Mouse (Mus musculus): ENCODE results near the gene Pygo1.

Pygo1 gene

DNA sequence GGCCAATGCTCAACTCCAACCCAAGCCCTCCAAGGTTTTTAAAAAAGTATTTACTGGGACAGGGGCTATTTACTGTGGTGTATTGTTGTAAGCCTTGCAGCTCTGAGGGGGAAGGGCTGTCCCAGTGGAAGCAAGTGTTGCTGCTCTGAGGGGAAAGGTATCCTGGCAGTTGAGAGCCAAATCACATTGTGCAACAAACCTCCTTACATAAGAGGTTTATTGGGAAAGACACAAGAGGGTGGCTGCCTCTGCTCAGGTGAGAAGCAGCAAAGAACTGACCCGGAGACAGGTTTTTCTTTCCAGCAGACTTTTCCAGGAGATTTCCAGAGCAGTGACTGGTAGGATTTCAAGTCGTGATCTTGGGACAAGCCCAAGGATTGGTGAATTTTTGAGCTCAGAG lies 10.9 kb downstream of the Pygo1 start:
- DNase-seq, result peak; percentile 78

DNA sequence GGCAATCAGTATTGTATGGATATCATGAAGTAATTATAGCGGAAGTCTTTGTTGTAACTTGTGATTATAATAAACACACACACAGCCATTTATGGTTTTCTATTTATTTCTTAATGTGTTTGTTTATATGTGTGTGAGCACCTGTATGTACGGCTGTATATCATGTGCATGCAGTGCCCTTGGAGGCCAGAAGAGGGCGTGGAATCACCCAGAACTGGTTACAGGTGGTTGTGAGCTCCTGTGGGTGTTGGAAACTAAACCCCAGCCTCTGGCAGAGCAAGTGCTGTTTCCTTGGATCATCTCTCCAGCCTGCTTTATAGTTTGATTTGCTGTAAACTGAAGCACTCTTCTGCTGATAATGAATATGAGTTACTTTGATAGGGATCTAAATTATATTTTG lies 18.0 kb downstream of the Pygo1 start:
- DNase-seq, result peak; percentile 27

DNA sequence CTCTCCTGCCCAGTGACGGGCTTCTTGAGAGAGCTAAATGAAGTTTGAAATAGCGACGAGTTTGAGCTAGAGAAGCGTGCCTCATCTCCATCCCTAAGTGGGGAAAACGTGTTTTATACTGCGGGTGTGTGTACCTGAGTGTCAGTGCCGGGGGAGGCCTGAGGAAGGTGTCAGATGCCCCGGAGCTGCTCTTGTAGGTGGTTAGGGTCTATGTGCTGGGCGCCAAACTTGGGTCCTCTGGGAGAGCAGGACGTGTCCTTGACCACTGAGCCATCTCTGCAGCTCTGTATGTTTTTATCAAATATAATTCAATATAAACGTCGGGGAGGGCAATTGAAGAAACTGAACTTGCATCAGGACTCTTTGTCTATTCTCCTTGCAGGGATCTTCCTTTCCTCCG lies 18.8 kb downstream of the Pygo1 start:
- DNase-seq, result no peak

DNA sequence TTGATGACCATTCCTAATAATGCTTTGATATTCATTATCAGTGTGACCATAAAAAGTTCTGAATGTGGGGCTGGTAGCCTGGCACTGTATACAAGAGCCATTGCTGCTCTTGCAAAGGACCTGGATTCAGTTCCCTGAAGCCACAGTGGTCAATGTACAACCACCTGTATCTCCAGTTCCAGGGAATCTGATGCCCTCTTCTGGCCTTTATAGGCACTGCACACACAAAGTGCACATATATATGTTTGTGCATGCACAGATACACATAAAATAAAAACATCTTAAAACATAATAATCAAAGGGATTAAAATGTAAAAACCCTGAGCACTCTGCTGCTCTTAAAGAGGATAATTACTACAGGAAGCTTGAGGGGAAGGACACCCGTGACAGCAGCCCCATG lies 21.6 kb downstream of the Pygo1 start:
- DNase-seq, result no peak

DNA sequence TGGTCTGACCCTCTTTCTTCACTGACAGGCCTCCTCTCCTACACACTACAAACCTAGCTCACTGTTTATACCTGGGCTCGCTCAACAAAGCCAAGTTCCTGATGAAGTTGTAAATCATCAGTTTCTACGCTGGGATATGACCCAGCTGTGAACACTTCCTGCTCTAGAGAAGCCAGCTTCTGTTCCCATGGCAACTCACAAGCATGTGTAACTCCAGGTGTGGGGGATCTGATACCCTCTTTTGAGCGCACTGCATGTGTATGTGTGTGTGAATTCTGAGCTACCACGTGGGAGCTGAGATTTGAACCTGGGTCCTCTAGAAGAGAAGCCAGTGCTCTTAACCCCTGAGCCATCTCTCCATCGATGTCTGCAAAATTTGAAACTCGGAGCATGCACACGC lies 24.1 kb downstream of the Pygo1 start:
- DNase-seq, result no peak

DNA sequence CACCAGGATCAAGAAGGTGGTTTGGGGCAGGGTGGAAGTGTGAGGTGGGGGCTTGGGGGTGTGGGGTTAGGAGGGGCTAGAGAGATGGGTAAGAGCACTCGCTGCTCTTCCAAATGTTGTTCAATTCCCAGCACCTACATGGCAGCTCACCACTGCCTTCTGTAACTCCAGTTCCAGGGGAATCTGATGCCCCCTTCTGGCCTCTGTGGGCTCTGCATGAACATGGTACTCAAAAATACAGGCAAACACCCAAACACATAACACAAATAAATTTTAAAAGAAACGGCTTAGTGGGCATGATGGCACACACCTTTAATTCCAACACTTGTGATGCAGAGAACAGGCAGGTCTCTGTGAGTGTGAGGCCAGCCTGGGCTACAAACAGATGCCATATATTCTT lies 29.3 kb downstream of the Pygo1 start:
- peak; percentile 57 for DNase-seq

DNA sequence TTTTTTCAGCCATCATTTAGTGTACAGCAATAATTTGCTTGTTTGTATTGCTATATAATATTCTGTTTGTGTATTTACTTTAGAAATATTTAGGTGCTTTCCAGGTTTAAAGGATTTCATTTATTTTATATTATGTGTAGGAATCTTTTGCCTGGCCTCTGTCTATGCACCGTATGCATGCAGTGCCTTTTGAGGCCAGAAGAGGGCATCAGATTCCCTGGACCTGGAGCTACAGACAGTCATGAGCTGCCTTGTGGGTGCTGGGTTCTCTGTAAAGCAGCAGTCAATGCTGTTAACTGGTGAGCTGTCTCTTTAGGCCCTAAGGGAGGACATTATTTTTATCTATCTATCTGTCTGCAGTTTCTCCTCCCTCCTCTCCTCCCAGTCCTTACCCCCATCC lies 30.1 kb downstream of the Pygo1 start:
- peak; percentile 73 for DNase-seq

DNA sequence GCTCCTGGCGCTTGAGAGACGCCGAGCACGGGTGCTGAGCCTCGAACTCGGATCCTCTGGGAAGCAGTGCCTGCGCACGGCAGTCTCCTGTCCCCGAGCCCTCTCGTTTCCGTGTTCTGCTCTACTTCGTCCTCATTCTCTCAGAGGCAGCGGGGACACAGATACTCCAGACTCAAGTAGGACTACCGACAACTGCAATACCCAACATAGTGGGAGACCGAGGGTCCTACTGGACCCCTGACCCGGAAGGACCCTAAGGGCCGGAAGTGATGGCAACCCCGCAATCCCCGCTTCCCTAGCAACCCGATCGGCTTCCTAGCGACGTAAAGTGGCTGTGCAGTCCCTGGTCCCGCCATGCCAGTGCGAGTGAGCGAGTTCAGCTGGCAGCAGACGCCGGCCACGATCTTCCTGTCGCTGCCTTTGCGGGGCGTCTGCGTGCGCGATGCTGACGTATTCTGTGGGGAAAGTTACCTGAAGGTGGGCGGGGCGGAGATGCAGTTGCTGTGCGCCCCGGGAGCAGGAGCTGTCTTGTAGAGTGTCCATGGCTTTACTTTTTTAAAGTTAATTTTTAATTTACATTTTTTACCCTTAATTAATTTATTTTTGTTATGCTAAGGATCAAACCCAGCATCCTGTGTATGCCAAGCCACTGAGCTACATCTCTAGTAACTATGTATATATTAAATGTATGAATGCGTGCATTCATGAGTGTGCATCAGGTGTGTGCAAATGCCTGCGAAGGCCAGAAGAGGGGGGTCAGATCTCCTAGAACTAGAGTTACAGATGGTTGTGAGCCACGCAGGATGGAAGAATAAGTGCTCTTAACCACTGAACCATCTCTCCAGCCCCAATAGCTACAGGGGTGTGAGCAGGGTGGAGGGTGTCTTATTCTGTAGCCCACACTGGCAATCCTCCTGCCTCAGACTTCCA lies 33.3 kb downstream of the Pygo1 start, which contains the start of the genes Dyx1c1 and Gm44503:
Gene Dyx1c1 (plus strand): TSS at position 265 of the 930 bp plus-strand sequence.
Gene Gm44503 (plus strand): TSS at position 332 of the 930 bp plus-strand sequence.
- peak; percentile 88 for DNase-seq

DNA sequence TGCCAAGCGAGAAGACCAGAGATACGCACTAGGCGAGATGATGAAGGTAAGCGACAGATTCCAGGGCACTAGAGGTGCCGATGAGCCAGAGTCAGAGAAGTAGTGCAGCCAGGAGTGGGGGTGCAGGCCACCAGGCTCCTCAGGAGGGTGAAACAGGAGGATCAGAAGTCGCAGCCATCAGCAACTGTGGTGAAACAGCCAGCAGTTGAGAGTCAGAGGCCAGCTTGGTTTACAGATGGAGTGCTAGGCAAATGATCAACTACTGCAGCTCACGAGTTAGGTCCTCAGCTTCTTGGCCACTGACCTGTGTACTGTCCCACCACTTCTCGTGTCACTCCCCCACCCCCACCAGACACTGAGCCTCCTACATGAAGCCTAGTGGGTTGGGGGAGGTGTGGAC lies 35.9 kb downstream of the Pygo1 start:
- DNase-seq, result no peak

DNA sequence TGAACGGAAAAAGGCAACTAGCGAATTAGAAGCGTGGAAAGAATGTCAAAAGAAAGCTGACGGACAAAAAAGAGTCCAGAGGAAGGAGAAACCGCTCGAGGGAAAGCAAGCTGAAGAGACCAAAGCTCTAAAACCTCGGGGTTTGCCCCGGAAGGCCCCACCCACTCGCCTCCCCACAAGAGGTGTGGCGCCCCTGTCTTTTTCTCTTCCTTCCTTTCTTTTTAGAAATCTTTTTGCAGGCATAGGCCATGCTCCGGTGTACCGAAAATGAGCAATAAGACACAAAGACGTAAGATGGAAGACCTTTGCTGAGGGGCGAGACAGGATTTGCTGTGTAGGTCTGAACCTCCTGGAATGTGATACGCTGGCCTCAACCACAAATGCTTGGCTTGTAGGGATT lies 36.5 kb downstream of the Pygo1 start:
- DNase-seq, result peak; percentile 44

DNA sequence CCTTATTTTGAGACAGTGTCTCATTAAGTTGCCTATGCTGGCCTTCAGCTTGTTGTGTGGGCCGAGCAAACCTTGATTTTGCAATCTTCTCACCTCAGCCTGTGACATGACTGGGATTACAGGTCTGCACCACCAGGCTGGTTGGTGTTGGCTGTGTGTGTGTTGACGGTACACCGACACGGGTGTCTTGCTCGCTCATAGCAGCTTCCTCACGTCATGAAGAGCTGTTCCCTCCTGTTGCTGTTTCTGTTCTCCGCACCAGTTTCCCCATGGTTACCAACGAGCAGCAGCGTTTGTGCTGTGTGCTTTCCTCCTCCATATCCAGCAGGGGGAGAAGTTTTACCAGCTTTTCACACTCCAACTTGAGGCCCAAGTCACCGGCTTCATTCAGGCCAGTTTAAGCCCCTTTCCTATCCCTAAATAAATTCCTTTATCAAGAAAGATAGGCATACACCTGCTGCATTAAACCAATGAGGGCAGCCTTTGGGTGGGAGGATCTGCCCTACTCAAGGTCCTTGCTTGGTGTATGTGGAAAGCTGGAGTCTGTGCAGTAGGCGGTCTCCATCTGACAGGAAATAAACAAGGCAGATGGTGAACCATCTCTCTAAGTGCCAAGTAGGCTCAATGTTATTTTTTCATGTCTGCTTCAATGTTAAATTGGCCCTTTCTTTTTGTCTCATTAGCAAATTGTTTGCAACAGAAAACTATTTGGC lies 43.1 kb downstream of the Pygo1 start:
- DNase-seq, result peak; percentile 74

DNA sequence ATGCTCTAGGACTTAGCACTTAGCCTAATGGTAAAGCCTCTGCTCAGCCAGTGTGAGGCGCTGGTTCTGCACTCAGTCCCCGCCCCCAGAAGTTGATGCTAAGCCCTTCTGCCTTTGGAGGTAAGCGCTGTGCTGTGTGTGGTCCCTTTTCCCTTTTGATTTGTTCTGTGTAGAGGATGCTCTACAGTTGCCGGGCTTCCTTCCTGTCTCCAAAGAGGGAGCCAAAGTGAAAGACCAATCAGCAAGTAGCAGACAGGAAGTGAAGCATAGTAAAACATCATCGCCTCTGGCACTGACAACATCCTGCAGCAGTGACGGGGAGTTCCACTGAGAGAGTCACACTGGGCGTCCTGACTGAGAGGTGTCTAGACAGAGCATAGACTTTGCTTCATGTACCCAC lies 44.4 kb downstream of the Pygo1 start:
- peak; percentile 50 for DNase-seq

DNA sequence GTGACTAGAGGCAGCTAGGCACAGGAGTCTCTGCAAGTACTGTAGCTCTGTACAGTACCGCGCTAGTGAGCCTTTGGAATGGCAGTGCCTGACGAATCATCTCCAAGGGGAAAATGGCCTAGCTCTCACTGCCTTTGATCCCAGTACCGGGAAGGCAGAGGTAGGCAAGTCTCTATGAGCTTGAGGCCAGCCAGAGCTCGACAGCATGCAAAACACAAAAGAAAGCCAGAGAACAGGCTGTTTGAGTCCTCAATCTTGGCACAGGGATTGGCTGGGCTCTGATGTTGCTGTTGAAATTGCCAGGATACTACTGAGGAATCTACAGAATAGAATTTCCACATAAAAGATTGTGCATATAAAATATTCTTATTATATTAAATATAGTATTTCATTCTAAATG lies 47.0 kb downstream of the Pygo1 start:
- no peak for DNase-seq

DNA sequence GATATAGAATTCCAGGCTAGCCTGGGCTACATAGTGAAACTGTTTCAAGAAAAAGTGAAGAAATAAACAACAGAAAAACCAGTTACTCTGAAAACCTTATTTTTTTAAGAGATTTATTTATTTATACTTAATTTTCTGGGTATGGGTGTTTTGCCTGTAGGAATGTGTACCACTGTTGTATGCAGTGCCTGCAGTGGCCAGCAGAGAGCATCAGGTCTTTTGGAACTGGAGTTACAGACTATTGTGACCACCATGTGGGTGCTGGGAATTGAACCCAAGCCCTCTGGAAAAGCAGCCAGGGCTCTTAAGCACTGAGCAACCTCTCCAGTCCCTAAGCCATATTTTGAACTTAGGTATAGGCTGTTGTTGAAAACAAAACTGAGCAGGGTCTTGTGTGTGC lies 47.5 kb downstream of the Pygo1 start:
- no peak for DNase-seq

DNA sequence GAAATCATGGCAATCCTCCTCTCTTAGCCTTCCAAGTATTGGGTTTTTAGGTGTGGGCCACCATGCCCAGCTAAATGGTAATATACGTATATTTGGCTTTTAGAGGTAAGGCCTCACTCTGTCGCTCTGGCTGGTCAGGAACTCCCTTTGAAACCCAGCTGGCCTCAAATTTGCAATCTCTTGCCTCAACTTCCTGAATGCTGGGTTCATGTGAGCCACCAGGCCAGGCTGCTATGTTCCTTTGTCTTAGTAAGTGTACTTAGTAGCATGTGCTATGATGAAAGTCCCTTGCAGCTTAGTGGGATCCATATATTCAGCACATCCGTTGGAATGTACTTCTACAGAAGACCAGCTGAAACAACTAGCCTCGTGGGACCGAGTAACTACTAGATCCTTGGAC lies 49.3 kb downstream of the Pygo1 start:
- peak; percentile 44 for DNase-seq

DNA sequence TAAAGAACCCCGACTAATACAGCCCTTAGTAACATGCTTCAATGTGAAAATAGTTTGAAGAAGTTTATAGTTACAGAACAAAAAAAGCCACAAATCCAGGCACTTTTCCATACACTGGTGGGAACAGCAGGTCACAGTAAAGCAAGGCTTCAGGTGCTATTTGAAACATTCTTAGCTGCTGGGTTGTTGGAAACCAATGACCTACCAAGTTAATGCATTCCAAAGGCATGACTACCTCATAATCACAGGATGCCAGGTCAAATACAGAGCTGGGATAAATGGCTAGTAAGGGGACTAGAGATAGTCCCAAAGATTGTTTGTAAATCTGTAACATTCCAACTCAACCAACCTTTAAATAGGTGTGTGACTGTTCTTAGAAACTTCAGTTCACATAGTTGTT lies 49.8 kb downstream of the Pygo1 start:
- no peak for DNase-seq

DNA sequence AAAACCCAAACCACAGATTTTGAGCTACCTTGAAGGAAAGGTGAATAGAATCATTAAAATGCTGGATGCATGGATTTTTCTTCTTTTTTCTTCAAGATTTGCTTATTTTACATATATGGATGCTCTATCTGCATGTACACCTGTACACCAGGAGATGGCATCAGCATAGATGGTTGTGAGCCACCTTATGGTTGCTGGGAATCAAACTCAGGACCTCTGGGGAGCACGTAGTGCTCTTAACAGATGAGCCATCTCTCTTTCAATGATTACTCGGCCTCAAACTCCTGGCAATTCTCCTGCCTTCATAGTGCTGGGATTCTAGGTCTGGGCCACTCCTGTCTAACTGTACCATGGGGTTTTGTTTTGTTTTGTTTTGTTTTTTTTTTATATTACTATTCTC lies 57.6 kb downstream of the Pygo1 start:
- no peak for DNase-seq

DNA sequence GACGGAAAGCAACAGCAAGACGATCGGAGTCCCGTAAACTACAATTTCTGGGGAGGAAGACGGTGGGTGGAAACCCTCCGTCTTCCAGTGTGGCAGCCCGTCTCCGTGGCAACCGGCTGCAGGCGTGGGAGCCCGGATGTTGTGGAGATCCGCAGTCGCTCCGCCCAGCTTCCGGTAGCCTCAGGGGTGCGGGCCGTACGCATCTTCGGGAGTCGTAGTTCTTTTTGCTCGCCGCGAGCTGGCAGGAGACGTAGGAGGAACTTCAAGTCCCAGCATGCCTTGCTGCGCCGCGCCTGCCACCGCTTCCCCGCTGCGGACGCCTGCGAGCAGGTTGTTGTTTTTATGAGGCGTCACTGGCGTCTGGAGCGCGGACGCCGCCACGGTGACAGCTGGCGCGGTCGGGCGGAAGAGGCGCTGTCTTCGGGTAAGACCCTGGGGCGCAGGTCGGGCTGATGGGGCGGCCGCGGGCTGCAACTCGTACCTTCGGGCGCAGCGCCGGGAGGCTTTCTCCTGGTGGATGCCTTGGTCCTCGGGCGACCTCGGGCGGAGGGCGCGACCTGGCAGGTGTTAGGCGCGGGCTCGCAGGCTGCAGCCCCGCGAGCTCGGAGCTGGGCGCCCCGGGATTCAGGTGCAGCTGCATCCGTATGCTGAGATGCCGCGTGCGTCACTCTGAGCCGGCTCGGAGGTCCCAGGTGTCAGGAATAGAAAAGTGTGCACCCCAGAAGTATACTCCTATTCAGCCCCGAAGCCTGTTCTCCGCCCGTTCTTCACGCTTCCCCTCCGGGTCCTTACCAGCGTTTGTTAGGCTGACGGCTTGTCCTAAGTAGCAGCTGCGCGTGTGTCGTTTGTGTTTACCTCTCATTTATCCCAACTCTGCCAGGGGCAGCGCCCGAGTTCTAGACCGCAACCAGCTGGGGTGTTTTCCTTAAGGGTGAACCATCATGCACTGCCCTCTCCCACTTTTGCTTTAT lies 60.1 kb downstream of the Pygo1 start, which contains the start of the genes Ccpg1os and Ccpg1:
Gene Ccpg1os (minus strand): TSS at position 133 of the 971 bp plus-strand sequence.
Gene Ccpg1 (plus strand): TSS at position 180 of the 971 bp plus-strand sequence.
- DNase-seq, result peak; percentile 98

DNA sequence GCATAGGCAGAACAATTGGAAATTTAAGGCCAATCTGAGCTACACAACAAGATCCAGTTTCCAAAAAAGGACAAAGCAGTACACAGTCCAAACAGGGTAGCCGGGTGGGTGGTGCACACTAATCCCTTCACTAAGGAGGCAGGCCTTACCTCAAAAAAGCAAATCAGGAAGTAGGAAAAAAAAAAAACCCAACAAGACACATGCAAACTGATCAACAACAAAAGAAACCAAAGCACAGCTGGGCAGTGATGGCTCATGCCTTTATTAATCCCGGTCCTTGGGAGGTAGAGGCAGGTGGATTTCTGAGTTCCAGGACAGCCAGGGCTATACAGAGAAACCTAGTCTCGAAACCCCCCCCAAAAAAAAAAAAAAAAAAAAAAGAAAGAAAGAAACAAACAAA lies 62.3 kb downstream of the Pygo1 start:
- DNase-seq, result no peak

DNA sequence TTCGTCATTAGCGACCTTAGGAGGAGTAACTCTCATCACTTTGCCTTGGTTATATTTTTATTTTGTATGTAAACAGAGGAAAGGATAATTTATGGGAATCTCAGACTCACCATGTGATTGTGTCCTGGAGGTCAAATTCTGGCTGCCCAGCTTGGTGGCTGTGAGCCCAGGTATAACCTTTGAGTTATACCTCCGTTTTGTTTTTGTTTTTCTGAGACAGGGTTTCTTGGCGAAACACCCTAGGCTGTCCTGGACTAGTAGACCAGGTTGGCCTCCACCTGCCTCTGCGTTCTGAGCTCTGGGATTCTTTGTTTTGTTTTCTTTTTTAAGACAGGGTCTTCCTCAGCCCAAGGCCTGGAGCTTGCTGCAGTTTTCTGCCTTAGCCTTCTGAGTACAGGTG lies 63.3 kb downstream of the Pygo1 start:
- no peak for DNase-seq

DNA sequence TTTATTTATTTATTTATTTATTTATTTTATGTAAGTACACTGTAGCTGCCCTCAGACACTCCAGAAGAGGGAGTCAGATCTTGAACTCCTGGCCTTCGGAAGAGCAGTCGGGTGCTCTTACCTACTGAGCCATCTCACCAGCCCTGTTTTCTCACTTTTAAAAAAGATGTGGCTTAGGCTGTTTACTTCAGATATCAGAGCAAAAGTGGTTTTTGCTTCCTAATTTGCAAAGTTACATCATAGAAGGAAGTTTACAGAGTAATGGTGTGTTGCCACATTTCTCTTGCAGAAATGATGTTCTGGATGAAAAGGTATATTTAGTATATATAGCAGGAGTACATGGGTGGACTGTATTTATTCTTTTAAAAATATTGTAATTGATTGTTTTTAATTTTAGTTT lies 66.0 kb downstream of the Pygo1 start:
- DNase-seq, result no peak

DNA sequence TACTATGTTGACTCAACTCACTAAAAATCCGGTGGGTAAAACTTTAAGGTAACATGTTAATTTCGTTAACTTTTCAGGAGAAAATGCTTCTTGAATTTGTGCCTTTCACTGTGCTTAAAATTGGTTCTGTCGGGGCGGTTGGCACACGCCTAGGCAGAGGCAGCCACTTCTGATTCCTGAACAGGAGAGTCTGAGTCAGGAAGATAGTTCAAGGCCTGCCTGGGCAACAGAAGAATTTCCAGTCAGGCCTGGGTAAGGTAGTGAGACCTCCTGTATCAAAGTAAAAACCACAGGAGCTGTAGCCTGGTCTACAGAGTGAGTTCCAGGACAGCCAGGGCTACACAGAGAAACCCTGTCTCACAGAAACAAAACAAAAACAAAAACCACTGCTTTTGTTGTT lies 67.1 kb downstream of the Pygo1 start:
- DNase-seq, result no peak

DNA sequence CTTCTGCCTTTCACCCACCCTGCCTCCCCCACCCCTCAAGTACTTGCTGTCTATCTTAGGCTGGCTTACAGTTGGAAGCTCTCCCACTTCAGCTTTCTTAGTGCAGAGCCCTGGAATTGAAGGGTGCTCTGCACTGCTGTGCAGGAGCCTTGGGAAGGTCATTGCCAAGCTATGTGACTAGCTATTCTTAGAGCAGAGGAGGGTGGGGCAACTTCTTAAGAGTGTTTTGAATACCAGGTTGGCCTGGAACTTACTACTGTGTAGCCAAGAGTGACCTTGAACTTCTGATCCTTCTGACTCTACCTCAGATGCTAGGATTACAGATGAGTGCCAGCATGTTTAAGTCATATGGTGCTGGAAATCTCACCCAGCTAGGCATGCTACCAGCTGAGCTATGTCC lies 70.7 kb downstream of the Pygo1 start:
- no peak for DNase-seq

All from lung, postnatal 36 days (tissue).